Mouse (Mus musculus): ENCODE results near the gene Plcb3.
"Not testable (repeated sequence)": the region's sequence is repeated elsewhere in the genome, so short reads cannot be mapped to it uniquely, and the experiment has no call there.

The Plcb3 gene

DNA sequence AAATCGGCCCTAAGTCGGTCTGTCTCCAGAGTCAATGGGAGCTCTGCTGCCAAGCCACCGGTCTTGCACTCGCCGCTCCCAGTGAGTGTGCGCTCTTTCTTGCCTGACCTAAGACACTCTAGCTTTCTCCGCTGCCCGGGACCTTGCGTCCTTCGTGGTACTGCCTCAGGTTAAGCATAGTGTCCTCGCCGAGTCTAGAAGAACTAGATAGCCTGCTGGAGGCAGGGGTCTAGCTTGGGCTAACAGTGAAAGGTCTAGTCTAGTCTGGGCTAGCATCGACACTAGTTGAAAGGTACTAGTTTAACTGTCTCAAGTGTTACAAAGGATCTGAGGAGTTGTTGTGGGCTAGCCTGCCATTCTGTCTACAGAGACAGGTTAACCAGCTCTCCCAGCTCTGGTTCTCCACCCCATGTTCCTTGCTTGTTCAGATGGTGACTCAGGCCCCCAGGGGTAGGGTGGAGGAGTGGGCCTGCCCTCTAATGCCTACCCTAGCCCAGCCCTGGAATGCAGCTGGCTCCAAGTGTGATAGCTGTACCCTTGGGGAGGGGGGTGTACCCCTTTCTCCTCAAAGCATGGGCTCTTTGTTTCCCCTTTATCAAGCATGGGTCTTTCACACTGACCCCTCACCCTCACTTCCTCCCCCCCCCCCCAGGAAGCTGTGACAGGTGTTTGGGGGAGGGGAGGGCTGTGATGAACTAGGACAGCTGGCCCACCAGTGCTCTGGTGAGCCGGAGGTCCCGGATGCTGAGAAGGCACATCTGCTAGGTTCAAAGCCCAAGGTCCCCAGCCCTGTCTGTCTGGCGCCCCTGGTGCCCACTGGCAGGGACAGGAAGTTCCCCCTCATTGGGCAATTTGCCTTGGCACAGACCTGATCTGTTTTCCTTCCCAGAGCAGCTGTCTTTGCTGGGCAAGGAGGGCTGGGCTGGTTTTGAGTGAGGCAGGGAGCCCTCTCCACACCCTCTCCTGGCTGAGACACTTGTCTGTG lies at the start of gene Plcb3:
Plcb3 (minus strand) TSS at position 934 of the 985 bp plus-strand sequence.
- DNase-seq (ENCODE audit: low read depth) = peak; percentile 74

DNA sequence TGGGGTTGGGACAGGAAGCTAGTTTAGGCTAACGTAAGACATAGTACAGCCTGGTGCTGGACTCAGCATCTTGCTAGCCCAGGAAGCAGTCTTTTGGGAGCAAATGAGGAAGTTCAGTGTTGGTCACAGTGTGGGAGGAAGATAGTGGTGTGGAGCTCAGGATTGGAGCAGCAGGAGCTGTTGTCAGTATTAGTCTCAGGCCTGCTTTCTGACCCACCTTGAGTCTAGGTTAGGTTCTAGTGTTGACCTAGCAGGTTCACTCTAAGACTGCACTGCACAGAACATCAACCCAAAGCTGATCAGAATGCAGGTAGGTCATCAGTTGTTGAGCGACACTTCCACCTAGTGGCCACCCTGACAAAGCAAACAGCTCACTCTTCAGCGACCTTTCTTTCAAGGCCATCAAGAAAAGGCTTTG lies 44.0 kb upstream of the Plcb3 start:
- DNase-seq (ENCODE audit: low read depth) = peak; percentile 90

DNA sequence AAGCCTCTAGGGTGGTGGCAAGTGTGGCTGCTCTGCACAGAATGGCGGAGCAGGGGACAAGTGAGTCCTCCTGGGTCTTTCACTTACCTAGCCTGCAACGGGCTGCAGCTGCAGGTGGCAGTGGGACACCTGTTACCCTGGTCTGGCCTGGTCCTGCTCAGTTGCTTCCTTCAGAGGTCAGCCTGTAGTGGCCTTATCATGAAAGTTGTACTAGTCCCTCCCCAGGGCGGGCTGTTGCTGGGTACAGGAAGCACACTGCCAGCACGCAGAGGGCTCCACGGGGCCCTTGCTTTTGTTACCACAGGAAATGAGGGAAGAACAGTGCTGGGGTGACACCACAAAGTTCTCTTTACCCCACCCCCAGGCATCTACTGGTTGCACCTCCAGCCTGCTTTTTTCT lies 42.9 kb upstream of the Plcb3 start, which contains the start of gene Fermt3:
Fermt3 (minus strand) TSS at position 279 of the 400 bp plus-strand sequence.
- peak; percentile 94 for DNase-seq (ENCODE audit: low read depth)

DNA sequence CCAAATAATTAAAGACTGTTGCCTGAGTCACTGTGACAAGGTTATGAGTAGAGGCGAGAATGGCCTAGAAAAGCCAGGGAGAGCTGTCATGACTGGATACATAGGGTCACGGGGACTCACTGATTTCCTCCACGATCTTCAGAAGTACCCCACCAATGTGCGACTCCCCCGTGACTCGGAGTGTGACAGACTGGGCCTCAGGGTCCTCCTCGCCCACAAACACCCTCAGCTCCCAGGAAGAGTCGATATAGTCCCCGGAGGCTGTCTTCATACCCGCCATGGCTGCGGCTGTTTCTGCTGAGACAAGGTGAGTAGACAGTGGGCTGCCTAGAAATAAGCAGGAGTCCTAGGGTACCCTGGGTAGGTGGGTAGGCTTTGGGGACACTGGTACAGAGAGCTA lies 42.3 kb upstream of the Plcb3 start:
- DNase-seq (ENCODE audit: low read depth) = no peak

DNA sequence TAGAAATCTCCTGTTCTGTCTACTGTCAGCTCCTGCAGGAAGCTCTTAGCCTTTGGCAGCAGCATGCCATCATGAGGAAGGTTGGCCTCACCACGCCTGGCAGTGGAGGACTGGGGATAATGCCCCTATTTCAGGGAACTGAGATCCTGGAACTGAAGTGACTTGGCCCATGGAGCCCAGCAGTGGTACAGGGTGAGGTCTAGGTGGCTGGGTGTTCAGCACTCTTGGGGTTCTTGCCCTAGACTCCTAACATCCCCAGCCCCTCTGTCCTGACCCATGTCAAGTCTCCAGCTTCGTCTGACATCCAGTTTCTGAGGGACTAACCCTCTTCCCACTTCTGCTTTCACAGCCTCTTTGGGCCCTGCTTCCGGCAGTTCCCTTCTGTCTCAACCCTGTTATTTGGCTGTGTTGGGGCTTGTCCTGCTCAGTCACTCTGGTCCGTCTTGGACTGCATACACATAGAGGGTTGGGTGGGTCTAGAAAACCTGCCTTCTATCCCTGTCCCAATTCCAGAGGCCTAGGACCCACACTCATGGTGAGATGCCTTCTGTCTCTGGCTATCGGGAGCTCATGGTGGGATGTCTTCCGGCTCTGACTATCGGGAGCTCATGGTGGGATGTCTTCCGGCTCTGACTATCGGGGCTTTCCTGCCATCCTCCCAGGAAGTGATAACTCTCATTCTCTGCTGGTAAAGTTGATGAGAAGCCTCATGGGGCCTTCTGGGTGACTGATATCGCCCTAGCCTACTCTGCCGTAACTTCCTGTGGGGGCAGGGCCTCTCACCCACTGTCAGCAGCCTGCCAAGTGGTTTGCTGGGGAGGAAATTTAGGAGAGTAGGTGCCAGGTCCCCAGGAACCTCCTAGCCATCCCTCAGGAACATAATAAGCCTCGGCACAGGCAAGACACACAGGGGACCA lies 41.5 kb upstream of the Plcb3 start:
- DNase-seq (ENCODE audit: low read depth) = peak; percentile 91

DNA sequence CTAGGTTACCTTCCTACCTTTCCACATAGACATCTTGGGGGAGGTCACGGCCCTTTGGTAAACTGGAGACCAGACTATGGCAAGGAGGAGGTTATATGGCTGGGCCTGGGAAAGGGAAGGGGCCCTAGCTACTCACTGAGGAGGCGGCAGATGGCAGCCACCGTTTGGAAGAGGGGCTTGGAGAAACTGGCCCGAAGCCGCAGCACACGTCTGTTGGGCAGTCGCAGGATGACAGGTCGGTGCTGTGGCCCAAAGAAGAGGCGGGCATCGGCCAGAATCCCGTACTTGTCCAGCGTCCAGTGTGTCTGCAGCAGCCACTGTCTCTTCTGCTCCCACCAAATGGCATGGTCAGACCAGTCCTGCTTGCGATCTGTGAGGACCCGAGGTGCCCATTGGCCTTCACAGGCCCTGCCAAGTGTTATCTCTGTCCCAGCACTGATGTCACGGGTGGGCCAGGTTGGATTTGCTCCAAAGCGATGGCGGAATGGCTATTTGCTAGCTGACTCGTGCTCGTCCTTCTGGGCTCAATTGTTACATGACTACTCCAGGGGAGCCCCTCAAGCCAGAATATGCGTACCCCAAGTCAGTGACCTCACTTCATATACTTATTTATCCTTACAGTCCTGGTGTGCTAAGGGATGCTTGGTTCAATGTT lies 38.3 kb upstream of the Plcb3 start:
- no peak for DNase-seq (ENCODE audit: low read depth)

DNA sequence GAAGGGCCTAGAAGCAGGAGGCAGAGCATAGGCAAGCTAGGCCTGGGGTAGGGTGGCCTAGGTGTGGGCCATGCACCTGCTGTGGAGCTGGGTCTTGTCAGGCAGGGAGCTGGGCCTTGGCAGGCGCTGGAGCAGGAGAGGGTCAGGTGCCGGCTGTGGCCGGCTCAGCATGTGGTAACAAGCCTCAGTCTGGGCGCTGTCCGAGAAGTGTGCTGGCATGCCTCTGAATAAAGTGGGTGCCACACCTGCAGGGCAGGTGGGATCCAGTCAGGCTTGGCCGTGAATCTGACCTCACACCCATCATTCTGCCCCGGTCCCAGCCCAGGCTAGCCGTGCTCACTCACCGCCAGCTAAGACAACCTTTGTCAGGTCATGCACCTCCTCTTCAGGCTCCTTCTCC lies 37.7 kb upstream of the Plcb3 start:
- no peak for DNase-seq (ENCODE audit: low read depth)

DNA sequence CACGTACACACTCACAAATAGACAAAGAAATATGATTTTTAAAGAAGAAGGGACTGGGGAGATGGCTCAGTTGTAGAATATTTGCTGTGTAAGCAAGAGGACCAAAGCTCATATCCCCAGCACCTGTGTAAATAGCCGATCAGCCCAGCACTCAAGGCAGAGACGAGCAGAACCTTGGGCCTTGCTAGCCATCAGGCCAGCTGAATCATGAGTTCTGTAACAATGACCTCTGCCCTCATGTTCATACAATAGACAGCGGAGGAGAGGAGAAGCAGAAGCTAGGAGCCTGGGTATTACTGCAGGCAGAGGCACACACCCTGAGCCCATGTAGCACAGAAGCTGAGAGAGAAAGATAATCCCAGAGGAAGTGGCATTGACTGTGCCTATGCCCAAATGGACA lies 36.2 kb upstream of the Plcb3 start:
- no peak for DNase-seq (ENCODE audit: low read depth)

DNA sequence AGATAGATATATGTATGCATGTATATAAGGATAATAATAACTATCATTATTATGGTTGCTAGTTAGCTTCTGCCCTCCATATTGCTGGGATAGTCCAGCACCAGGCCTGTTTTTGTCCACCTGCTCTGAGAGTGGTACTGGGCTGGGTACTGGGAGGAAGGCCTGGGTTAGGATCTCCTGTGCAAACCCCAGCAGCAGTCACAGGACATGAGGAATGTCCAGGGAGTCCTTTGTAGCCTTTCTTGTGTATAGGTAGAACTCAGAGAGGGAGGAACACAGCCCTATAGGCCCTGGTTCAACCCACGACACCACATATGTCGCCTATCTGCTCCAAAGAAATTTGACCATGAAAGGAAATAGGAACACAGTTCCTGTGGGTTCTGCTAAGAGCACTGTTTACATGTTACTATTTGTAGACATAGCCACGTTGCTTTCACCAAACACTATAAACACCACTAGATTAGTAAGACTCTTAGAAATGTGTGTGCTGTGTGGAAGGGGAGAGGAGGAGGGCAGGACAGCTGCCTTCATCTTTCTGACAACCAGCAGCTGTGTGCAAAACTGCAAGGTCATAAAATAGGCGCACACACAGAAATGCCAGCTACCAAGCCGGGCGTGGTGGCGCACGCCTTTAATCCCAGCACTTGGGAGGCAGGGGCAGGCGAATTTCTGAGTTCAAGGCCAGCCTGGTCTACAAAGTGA lies 30.8 kb upstream of the Plcb3 start:
- DNase-seq (ENCODE audit: low read depth) = no peak

DNA sequence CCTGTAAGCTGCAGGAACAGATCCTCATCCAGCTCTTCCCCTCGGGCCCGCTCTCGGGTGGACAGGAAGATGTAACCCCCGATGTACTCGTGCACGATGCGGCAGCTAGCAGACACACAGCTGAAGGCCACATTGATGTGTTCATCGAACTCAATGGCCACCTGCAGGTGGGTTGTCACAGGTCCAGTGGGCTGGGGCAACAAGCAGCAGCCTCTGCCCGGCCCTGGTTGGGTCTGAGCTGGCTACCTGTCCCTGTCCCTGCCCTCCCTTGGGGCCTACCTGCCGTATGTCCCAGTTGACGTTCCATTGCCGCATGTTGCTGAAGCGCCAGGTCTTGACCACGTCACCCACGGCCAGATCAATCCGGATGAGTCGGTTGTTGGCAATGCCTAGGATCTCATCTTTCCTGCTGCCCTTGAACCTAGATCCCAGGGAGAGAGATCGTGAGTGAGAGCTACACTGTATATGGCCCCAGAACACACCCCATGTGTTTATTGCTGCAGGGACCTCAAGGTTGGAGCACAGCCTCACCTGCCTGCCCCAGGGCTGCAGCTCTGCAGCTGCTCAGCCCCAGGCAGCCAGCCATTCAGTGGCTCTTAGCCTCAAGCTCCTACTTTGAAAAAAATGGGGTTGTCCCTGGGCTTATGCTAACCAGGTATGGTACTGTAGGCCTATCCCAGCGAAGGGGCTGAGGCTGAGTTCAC lies 23.2 kb upstream of the Plcb3 start:
- DNase-seq (ENCODE audit: low read depth) = no peak

DNA sequence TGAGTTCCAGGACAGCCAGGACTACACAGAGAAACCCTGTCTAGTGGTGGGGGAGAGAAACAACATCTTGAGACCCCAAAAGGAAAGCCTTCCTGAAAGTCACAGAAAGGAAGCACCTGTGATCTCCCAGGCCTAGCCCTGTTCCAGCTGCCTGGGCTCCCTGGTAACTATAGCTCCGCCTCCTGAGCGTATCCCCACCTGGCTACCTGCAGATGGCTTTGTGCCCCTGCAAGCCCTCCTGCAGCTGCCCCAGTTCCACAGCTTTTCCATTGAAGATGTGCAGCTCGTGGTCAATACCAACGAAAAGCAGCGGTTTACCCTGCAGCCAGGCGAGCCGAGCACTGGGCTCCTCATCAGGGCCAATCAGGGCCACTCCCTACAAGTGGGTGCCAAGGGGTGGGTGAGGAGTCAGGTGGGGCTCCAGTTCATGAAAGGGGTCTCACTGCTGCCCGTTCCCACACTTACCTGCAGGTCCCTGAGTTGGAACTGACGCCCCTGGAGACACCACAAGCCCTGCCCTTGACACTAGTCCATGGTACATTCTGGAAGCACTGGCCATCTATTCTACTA lies 21.5 kb upstream of the Plcb3 start:
- no peak for DNase-seq (ENCODE audit: low read depth)

DNA sequence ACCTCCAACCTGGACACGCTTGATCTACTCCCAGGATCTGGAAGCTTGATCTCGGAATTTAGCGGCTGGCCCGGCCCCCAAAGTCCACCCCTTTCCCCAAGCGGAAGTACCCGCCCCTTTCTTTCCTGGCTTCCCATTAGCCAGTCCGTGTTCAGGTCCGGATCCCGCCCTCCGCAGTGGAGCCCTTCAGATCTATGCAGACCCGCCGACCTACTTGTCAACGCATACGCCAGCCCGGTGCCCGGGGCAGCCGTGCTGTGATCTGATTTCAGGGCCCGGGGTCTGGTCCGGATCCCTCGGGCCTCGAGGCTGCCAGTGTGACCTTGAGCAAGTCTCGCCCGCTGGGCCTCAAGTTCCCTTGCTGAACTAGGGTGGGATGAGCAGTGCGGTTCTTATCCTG lies 19.7 kb upstream of the Plcb3 start, which contains the start of the genes Nudt22 and Trpt1:
Nudt22 (minus strand) TSS at position 112 of the 400 bp plus-strand sequence.
Trpt1 (plus strand) TSS at position 126 of the 400 bp plus-strand sequence.
- peak; percentile 88 for DNase-seq (ENCODE audit: low read depth)

DNA sequence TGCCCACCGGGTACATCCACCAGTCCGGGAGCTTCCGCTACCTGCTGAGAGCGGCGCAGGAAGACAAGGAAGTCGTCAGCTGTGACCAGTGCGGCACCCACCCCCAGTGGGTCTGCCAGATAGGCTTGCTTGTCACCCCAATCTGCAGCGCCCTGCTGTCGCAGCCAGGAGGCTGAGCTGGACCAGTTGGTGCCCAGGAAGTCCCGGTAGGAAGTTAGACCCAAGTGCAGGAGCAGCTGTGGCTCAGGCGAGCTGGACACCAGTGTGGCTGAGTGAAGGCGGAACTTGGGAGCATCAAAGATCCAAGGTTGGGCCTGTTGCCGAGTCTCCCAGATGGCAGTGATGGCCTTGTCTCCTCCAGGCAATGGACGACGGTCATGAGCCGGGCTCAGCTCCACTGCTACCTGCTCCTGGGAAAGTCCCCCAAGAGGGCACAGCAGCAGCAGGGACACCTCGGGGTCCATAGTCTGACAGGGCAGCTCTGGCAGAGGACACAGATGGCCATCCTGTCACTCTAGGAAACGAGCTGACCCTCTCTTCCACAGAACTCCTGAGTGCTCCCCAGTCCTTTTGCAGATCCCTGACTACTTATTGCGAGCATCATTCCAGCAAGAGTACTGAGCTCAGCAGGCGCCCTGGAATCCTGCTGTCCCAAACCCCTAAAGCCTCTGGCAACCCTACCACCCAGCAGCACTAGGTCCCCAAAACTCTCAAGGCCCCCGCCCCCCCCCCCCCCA lies 19.2 kb upstream of the Plcb3 start:
- no peak for DNase-seq (ENCODE audit: low read depth)

DNA sequence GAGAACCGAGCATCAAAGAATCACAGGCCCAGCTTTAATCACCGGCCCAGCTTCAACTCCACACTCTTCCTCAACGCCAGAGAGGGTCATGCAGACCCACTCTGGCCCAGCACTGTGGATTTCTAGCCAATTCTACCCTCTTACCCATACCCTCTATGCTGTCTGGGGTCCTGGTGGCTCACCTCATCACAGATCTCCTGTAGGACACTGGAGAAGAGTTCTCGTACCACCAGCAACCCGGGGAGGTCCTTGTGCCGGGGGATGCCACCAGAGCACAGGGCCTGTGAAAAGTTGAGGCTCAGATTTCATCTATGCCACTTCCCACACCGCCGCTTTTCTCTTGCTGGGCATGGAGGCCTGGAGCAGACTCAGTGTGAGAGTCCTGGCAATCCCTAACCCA lies 18.2 kb upstream of the Plcb3 start:
- no peak for DNase-seq (ENCODE audit: low read depth)

DNA sequence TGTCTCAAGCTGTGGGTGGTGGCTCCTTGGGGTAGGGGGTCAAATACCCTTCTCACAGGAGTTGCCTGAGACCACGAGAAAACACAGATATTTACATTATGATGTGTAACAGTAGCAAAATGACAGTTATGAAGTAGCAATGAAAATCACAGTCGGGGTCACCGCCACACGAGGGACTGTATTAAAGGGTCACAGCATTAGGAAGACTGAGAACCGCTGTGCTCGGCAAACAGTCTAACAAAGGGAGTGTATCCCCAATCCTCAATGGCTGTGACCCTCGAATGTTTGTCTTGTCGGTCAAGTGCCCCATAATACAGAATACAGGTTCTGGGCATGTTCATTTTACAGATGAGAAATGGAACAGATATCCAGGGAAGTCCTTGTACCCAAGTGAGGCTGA lies 17.7 kb upstream of the Plcb3 start:
- DNase-seq (ENCODE audit: low read depth) = no peak

DNA sequence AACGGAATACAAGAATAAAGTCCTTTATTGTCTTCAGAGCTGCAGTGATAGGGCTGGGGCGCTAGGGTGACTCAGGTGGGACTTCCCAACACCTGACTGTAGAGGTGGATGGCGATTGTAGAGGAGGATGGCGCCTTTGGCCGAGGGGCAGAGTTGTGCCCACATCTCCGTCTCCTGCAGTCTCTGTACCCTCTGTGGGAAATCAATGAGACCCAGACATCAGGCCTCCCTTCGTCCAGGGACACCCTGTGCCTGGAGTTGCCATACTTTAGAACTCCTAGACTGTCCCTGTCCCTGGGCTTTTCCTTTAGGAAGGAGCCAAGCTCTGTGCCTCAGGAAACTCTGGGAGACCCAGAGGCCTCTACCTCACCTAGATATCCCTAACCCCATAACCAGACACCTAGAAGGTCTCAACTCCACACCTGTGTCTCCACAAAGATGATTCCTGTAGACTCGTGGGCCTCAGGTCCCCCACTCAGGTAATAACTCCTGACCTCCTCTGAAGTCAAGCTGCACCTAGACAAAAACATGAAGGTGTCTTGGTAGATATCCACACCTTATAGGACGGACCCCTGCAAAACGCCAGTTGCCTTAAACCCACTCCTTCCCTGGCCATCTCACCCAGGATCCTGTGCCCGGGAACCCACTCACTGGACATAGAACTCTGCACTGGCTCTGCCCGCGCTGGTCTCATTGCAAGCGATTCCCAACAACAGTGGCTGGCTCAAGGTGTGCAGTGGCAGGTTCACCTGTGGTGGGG lies 16.9 kb upstream of the Plcb3 start:
- DNase-seq (ENCODE audit: low read depth) = no peak

DNA sequence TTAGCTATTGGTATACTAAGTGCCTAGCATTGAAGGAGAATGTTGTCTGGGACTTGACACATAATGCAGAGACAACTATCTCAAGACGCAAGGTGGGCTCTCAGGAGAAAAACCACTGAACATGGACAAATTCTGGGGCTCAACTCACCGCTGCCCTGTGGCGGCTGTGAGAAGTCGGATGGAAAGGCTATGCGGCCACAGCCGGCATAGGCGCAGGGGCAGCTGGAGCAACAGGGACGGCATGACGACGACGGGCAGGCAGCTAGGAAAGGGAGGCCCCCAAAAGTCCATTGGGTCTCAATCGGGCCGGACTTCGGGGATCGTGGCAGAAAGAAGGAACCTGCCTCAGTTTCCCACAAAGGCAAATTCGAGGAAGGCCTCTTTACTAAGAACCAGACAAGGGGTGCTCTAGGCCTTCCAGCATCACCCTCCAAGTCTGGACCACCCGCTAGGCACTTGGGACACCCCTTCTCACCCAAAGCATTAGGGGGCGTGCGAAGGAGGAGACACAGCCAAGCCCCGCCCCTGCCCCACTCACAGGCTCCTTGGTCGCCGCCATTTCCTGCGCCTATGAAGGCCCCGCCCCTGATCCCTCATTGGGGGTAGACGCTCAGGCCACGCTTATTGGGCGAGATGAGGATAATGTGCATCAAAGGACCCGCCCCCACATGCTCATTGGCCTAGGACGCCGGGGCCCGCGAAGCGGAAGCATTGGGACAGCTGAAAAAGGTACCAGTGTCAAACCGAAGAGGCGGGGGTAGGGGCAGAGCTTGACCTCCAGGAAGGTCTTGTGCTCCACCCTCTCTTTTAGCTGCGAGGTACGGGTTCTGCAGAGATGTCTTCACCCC lies 16.0 kb upstream of the Plcb3 start, which contains the start of gene Dnajc4:
Dnajc4 (minus strand) TSS at position 562 of the 848 bp plus-strand sequence.
- DNase-seq (ENCODE audit: low read depth) = peak; percentile 99

DNA sequence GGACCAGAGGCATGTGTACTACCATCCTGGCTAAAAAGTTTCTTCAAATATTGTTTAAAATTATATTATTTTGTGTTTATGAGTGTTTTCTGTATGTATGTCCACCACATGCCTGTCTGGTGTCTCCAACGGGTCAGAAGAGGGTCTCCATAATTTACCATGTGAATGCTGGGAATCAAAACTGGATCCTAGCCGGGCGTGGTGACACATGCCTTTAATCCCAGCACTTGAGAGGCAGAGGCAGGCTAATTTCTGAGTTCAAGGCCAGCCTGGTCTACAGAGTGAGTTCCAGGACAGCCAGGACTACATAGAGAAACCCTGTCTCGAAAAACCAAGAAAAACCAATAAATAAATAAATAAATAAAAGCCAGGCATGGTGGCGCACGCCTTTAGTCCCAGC lies 14.9 kb upstream of the Plcb3 start:
- DNase-seq (ENCODE audit: low read depth) = not testable (repeated sequence)
